Mouse (Mus musculus) retina, postnatal 7 days (tissue): Measurements from ENCODE around the gene Mtss1l.

ENCODE experiments used
- DNase-seq: peaks from one replicate; pipeline ENCODE4 v3.0.0-alpha.2; 2012; ENCODE audit warnings: low read depth, low spot score

Gene Mtss1l

GRCm38 (mm10) chr8:110706288-110706870, 14.9 kb upstream of the Mtss1l start:
- DNase-seq: no peak

- DNase-seq: no peak
Observed at GRCm38 (mm10) chr8:110708429-110708828, 12.8 kb upstream of the Mtss1l start.

- DNase-seq: no peak
Observed at GRCm38 (mm10) chr8:110710593-110710992, 10.7 kb upstream of the Mtss1l start.

GRCm38 (mm10) chr8:110711271-110711934, 9.9 kb upstream of the Mtss1l start:
- no peak for DNase-seq

- no peak for DNase-seq
Observed at GRCm38 (mm10) chr8:110713073-110713472, 8.2 kb upstream of the Mtss1l start.

GRCm38 (mm10) chr8:110714827-110715519, 6.3 kb upstream of the Mtss1l start:
- peak; percentile 57 for DNase-seq

- no peak for DNase-seq
Observed at GRCm38 (mm10) chr8:110716075-110716474, 5.2 kb upstream of the Mtss1l start.

GRCm38 (mm10) chr8:110717131-110717530, 4.1 kb upstream of the Mtss1l start:
- no peak for DNase-seq

GRCm38 (mm10) chr8:110718209-110718968, 2.9 kb upstream of the Mtss1l start:
- no peak for DNase-seq

GRCm38 (mm10) chr8:110718969-110719670, 2.2 kb upstream of the Mtss1l start:
- no peak for DNase-seq

- DNase-seq: no peak
Observed at GRCm38 (mm10) chr8:110719898-110720653, 1.2 kb upstream of the Mtss1l start.

- peak; percentile 42 for DNase-seq
Observed at GRCm38 (mm10) chr8:110721606-110722413, 534 bp downstream of the Mtss1l start.

- DNase-seq: no peak
Observed at GRCm38 (mm10) chr8:110722414-110723011, 1.2 kb downstream of the Mtss1l start.

GRCm38 (mm10) chr8:110724493-110724892, 3.2 kb downstream of the Mtss1l start:
- no peak for DNase-seq

GRCm38 (mm10) chr8:110725084-110725838, 4.0 kb downstream of the Mtss1l start:
- DNase-seq: no peak

- DNase-seq: peak; percentile 58
Observed at GRCm38 (mm10) chr8:110726893-110727292, 5.6 kb downstream of the Mtss1l start.

GRCm38 (mm10) chr8:110731346-110731859, 10.1 kb downstream of the Mtss1l start:
- no peak for DNase-seq

- DNase-seq: no peak
Observed at GRCm38 (mm10) chr8:110733036-110733435, 11.8 kb downstream of the Mtss1l start.
